Mouse (Mus musculus) embryo, embryonic 11 days (tissue): Measurements from ENCODE around the gene T2.
"Not testable (repeated sequence)": the region's sequence is repeated elsewhere in the genome, so short reads cannot be mapped to it uniquely, and the experiment has no call there.

Experiments
- DNase-seq: peaks from one replicate; pipeline ENCODE4 v3.0.0-alpha.2; 2015

The T2 gene

DNA sequence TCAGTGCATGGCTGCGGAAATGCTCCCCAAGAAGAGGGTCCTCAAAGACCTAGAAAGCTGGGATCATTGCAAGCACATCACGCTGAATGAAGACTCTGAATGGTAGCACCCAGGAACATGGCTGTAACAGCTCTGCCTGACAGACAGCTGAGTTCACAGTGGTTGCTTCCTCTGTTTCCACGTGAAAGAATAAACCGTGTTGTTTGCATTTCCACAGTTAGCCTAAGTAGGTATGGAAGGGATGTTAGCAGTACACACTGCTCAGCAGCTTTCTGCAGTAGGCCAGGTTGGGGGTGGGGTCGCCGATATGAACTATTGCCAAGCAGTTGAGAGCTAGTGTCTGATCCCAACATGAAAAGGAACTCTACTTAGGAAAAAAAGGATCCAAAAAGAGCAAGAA is at the start of gene T2:
Gene T2, plus strand, starts transcription at position 301 of the 400 bp plus-strand sequence.
- no peak for DNase-seq

DNA sequence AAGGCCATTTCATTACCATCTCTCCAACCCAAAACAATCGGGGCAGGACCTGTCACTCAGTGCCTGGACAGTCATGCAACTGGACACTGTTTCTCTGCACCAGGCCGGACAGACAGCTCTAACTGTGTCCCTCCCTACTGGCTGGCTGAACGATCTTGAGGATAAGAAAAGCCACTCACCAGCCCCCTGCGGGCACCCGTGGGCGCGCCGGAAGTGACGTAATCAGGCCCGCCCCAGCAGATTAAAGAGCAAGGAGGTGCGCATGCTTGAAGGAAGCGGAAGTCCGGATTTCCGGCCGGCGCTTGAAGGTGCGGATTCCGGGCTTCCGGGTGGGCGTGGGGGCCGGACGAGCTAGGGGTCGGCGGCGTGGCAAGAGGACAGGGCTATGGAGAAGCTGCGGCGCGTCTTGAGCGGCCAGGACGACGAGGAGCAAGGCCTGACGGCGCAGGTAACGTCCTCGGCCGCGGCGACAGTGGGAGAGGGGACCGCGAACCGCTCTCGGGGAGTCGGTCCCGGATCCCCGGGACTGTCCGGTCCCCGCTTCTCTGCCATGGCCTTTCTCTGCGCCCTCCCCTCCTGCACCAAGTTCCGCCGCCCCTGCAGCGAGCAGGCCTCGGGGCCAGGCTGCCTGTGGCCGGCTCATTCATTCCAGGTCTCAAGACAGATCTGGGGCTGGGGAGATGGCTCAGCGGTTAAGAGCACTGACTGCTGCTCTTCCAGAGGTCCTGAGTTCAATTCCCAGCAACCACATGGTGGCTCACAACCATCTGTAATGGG is 44.8 kb upstream of the T2 start, which contains the start of gene Sft2d1:
Gene Sft2d1, plus strand, starts transcription at position 265 of the 777 bp plus-strand sequence.
- DNase-seq = peak; percentile 96

DNA sequence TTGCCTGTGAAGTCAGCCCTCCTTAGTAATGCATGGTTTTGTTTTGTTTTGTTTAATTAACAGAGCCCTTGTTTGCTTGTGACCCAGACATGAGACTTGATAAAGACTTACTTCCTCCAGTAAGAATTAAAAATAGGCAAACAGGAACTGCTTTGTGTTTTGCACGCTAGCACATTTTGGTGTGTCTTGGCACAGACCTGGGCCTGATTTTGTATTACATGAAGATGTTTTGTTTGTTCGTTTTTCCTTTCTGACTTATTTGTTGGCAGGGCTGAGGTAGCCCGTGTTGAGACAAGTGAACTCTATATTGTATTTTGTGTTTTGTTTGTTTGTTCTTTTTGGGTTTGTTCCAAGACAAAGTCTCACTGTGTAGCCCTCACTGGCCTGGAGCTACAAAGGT is 44.0 kb upstream of the T2 start:
- no peak for DNase-seq

GRCm38 (mm10) chr17:8313976-8314375 is 41.8 kb upstream of the T2 start:
- DNase-seq = no peak

DNA sequence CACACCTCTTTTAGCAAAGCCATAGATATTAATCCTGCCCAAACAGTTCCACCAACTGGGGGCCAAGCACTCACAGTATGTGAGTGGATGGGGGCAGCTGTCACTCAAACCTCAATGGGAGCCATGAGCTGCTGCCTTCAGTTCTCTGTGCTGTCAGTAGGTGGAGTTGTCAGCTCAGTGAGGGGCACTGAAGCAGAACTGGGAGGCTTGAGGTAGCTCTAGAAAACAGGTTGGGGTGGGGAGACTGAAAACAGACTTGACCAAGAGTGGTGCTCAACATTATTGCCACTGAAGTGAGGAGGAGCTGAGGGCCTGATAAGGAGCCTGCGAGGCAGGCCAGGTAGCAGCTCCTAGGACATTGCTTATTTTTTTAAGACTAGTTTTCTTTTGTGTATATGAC is 39.5 kb upstream of the T2 start:
- peak; percentile 16 for DNase-seq

- not testable (repeated sequence) for DNase-seq
These were observed 28.9 kb upstream of the T2 start for GRCm38 (mm10) chr17:8326877-8327276.

- DNase-seq = no peak
These were observed 27.1 kb upstream of the T2 start for GRCm38 (mm10) chr17:8328511-8329174.

- no peak for DNase-seq
These were observed 25.2 kb upstream of the T2 start for GRCm38 (mm10) chr17:8330602-8331001.

- DNase-seq = not testable (repeated sequence)
These were observed 18.6 kb upstream of the T2 start, which contains the start of gene Prr18 for GRCm38 (mm10) chr17:8337159-8337558. Prr18 (plus strand) TSS chr17:8337459.

DNA sequence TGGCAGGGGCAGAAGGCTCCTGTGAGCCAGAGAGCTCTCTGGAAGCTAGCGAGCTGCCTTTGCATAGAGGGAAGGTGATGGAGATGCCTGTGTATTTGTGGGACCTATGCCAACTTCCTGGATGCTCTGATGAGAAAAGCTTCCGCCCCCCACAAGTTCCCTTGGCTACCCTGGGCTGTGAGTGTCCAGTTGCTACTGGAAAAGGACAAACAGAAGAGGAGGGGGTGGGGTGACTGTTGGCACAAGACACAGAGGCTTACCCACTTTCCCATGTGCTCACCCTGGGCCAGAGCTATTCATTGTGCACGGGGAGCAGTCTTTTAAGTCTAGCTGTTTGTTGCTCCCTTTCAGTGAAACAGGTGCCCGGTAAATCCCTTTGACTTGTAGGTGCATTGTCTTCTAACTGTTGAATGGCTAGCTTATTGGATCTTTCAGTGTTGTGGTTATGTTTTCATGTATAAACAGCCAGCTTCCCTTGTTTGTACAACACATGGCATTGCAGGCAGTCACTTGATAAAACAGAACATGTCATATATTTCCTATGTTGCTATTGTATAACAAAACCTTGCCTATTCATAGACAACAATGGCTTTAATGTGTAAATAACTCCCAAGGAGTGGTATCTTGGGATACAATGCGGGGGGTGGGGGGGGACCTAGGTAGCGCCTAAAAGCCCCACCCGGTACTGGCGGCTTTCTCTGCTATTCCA is 16.0 kb upstream of the T2 start:
- no peak for DNase-seq

- DNase-seq = peak; percentile 51
These were observed 15.1 kb upstream of the T2 start for GRCm38 (mm10) chr17:8340407-8341359.

GRCm38 (mm10) chr17:8341360-8341963 is 14.3 kb upstream of the T2 start:
- no peak for DNase-seq

- DNase-seq = no peak
These were observed 13.1 kb upstream of the T2 start for GRCm38 (mm10) chr17:8342706-8343105.

- no peak for DNase-seq
These were observed 12.4 kb upstream of the T2 start for GRCm38 (mm10) chr17:8343416-8343815.

- no peak for DNase-seq
These were observed 8.0 kb upstream of the T2 start for GRCm38 (mm10) chr17:8347765-8348285.

- no peak for DNase-seq
These were observed 6.9 kb upstream of the T2 start for GRCm38 (mm10) chr17:8348941-8349340.

- DNase-seq = no peak
These were observed 4.7 kb upstream of the T2 start for GRCm38 (mm10) chr17:8351088-8351487.

GRCm38 (mm10) chr17:8357498-8357897 is 1.7 kb downstream of the T2 start:
- no peak for DNase-seq

DNA sequence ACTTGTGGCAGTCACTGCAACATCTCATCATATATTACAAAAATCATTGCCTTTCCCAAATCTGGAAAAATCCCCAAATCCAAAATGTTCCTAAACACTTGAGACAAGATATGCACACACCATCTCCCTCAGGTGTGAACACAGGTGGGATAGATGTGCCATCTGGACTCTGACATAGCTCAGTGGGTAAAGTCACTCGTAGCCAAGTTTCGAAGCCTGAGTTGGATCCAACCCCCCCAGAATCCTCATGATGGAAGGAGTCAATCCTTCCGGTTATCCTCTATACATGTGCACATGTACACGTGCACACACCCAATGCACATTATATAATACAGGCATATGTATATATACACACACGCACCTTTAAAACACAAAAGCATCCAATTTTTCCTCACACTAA is 5.1 kb downstream of the T2 start:
- DNase-seq = no peak

DNA sequence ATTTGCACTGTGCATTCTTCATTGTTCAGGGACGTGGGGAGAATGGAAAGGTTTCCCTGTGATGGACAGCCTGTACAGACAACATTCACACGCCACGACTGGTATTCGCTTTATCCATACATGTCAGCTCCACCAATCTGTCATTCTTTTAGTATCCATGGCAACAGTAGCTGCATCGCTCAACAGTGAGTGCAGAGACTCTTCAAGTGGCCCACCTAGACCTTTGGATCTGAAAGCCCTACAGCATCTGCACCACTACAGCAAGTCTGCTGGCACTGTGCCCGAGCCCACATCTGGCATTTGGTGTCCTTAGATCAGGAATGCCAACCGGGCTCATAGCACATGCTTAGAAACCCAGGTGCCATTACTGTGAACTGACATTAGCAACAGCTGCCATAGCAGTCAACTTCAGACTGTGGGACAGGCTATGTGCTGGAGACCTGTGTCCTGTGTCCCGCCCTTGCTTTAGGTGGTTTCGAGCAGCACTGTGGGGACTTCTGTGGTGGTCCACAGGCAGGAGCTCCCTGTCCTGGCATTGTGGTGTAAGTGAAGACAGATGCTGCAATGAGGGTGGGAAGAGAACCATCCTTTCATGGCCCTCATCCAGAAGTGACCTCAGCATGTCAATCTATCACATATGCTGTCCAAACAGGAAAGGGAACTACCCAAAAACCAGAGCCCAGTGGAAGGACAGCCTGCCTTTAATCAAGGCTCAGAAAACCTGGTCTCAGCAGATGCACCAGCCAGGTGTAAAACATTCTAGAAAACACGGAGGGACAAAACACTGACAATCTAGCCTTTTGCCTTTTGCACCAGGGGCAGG is 5.7 kb downstream of the T2 start:
- DNase-seq = no peak
